Mouse (Mus musculus) spleen, adult 12 weeks (tissue): Measurements from ENCODE around the gene Selenos.

Experiments used
- DNase-seq: peaks from one replicate; pipeline ENCODE4 v3.0.0; 2022; ENCODE audit warnings: low spot score

Selenos gene

DNA sequence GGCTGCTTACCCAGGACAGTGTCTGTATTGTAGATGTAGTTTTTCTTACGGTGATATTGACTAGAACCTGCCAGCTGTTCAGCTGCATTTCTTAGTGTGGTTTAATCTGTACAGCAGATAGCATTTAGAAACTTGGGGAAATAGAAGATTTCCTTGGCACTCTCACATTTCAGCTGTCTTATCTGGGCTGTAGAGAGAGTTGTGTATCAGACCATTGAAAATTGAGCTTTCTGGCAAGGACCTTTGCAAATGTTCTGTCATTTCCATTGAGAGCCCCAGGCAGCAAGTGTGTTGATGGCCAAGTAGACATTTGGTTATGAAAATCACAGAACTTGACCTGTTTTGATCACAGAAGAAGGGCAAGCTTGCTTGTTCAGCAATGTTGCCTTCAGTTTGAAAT is 40.7 kb downstream of the Selenos start:
- DNase-seq = no peak

DNA sequence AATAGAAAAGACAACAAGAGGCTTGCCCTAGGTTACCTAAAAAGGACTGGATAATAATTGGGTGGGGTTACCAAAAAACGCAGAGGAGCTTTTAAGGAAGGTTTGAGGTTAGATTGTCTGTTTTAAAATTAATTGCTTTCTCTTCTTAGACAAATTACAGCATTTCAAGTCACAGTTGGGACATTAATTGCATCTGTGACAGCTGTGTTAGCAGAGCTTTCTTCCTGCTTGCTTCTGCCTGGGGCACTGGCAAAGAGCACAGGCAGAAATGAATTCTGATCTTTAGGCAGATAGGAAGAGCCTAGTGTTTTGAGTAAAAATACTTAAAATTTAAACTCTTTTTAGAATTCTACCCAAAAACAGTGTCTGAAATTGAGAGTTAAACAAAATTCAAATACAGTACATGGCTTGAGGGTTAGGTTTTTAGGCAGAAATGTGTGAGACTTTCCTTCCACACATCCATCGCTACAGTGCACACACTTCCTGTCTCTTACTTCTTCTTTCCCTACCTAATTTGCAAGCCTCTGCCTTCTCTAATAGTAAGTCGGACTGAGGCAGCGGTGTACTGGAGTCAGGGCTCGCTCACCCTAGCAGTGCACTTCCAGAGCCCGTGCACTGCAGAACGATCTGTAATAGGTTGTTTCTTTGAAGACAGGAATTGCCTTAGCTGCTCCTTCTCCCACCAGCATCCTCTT is 41.4 kb downstream of the Selenos start:
- DNase-seq = no peak

DNA sequence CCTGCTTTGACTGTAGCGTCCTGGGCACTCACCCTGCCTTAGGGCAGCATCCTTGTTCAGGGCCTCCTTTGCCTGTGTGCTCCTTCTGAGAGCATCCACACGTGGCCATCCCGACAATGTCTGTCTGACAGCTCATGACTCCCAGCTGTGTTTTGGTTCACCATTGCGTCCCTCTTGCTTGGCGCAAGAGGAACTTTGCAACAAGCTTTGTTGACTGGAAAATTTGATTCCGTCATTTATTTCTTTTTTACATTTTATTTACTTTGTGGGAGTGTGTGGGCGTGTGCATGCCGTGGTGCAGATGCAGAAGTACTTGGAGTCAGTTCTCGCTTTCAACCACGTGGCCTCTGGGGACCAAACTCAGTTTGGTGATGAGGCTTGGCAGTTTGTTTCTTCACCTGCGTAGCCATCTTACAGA is 45.1 kb downstream of the Selenos start:
- no peak for DNase-seq

DNA sequence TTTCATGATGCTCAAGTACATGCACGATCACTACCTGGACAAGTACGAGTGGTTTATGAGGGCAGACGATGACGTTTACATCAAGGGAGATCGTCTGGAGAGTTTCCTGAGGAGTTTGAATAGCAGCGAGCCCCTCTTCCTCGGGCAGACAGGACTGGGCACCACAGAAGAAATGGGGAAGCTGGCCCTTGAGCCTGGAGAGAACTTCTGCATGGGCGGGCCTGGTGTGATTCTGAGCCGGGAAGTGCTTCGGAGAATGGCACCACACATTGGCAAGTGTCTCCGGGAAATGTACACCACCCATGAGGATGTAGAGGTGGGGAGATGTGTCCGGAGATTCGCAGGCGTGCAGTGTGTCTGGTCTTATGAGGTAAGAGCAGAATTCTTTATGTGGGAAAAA is 45.9 kb downstream of the Selenos start:
- no peak for DNase-seq

DNA sequence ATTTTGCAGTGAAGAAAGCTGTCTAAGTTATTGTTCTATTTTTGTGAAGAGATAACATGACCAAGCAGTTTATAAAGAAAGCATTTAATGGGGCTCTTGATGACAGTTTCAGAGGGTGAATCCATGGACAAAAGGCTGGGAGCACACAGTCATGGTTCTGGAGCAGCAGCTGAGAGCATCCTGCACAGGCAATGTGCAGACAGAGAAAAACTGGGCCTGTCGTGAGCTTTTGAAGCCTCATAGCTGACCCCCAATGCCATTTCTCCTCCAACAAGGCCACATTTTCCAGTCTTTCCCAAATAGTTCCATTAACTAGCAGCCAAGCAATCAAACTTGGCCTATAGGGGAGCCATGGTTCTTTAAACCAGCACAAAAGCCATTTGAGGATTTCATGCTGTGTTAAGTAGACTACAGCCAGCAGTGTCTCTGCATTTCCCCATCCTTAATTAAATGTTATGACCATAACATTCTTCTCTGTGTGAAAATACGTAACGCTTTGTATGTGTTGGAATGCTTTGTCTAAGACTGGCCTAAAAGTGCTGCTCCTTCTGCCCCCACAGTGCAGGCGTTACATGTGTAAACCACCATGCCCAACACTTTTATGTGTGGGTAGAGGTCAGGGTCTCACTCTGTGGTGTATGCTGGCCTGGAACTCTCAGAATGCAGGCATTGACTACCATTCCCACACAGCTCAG is 48.6 kb downstream of the Selenos start:
- DNase-seq = no peak

DNA sequence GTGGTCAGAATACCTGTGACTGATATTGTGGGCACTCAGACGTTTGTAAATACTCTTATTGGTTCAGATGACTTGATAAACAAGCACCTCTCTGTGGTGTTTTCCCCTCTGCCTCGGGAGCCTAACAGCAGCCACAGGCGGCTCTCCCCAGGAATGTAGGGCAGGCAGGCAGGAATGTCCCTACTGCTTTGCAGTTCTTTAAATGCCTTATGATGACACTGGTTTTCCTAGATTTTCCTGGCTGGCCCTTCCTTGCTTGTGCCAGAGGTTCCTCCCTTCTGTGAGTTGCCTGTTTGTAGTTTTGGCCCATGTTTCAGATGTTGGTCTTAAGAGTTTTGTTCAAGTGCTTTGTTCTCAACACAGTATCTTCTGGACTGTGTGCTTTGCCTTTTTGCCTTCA is 49.4 kb downstream of the Selenos start:
- no peak for DNase-seq

DNA sequence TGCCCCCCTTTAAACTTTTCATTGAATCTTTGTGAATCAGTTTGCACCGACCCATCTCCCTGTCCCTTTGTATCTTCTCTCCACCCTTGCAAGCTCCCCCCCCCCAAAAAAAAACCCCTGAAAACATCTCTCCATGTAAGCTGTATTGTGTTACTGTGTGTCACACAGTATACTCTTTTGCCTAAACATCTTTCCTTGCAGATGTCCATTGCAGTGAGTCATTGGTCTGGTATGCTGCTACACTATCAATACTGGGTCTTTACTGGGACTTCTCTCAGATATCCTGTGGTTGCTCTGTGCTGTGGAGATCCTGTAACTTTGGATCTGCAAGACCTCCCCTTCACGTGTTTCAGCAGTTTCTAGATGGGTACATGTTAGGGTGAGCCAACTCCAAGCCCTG is 50.8 kb downstream of the Selenos start:
- DNase-seq = no peak

DNA sequence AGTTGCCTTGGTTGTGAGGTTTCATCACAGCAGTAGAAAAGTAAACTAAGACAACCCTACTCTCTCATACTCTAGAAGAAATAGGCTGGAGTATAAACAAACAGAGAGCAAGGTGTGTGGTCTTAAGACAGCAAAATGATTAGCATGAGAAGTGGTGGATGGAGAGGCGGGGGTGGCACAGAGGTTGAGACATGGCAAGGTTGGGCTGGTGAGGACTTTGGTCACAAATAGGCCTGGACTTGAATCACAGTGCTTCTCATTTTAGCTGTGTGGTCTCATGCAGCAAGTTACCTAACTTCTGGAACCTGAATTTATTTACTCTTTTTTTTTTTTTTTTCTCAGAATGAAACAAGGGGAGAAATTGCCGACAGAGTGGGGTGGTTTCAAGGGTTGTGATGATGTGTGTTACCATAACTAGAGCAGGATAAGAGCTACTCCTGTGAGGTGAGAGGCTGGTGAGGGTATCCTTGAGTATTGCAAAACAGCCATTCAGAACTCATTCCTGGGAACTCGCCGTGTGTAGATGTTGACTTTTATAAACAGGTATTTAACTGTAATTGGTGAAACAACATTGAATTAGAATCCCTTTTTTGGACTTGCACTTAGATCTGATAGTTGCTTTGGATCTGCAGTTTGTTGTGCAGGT is 52.5 kb downstream of the Selenos start:
- DNase-seq = no peak

DNA sequence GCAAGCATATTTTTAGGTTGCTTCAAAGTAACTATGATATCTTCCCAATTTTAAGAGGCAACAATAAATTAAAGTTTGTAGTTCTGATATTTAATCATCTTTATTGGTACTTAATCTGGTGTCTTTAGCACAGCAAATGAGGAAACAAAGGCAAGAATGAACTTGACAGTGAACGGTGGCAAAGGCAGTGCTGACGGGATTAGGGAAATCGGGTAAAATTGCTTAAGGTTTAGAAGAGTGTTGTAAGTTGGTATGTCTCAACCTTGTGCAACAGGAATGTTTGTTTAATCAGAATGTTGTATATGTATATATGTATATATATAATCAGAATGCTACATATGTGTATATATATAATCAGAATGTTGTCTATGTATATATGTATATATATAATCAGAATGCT is 54.7 kb downstream of the Selenos start:
- no peak for DNase-seq

DNA sequence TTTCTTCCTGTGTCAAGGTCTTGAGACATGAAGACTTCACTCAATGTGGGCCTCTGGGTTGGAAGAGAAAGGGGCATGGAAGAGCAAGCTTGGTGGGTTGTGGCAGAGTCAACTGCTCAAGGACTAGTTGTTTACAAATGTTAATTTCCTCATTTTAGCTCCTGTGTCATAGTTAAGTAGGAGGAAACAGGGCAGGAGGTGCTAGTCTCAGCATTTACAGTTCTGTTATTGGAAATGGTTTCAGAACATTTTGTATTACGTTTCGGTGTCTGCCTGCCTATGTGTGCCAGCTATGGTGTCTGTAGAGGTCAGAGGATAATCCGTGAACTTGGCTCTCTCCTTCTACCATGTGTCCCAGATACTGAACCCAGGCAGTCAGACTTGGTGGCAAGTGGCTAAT is 56.2 kb downstream of the Selenos start:
- DNase-seq = no peak

DNA sequence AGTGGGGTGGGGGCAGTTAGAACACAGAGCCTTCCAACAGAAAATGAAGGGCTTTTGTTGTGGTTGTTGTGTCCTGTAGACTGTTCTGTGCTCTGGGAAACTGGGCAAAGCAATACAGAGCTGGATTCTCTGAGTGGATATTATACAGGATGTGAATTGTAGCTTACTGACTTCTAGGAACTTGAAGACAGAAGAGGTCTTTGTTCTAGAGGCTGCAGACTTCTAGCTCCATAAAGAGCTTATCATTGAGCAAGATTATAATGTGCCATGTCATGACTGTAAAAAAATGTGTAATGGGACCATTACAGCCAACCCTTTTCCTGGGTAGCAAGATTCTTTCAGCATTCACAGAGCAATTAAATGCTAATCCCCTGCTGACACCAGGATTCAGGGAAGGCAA is 56.7 kb downstream of the Selenos start:
- no peak for DNase-seq

DNA sequence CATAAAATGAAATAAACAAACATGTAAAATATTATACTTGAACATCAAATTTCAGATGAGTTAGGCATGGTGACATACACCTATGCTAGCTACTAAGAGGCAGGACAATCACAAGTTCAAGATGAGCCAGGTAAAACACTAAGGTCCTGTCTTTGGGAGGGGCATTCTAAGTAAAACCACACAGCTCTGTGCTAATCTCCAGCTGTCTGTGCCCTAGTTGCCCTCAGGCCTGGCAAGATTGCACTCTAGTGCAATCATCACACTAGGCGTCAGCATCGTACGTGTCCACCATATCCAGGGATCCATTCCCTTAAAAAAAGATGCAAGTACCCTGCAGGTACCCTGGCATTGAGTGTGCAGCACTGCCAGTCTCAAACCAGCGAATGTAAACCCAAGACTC is 57.9 kb downstream of the Selenos start:
- DNase-seq = no peak

DNA sequence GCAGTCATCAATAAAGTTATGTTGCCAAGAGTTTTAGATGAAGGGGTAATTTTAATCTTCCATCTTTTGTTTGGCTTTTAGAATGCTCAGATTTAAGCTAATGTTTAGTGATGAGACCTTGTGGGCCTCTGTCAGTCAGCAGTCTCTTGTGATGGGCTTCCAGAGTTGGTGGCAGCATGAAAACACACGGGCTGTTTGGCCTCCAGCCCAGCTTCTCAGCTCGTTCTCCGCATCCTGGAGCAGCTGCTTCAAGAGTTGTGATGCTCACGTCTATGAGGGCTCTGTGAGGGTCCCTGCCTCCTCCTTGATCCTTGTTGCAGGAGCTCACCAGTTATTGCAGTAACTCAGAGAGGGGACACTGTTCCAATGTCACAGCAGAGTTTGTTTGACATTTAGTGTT is 58.9 kb downstream of the Selenos start:
- no peak for DNase-seq

DNA sequence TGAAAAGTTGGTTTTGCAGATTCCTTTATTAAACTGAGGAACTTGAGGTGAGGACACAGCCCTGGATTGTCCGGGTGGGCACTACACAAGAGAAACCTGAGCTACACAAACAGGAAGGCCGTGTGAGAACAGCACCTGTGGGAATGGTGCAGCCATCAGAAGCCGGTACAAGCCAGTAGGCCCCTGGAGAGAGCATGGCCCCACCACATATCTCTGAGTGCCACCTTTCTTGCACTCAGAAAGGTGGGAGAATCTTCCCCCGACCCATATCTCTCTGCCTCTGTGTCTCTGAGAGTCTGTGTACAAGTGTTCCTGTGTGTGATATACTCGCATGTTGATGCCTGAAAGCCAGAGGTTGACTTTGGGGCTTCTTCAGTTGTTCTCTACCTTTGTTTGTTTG is 59.4 kb downstream of the Selenos start:
- DNase-seq = no peak
